Mouse (Mus musculus) frontal cortex, adult (tissue): ENCODE measurements around the gene Tango2.

Source experiments
- ATAC-seq: cut with Nextera tagmentation; 2 replicates; pipeline ENCODE4 v1.9.2; 2017; ENCODE audit warnings: mild to moderate bottlenecking, moderate library complexity, mixed read lengths; ENCODE audit not compliant: low TSS enrichment

The Tango2 gene

GRCm38 (mm10) chr16:18253866-18254265, 94.0 kb downstream of the Tango2 start:
- ATAC-seq: no peak

GRCm38 (mm10) chr16:18252736-18253135, 95.2 kb downstream of the Tango2 start:
- no peak for ATAC-seq

- ATAC-seq: no peak
Observed at GRCm38 (mm10) chr16:18250828-18251790, 96.8 kb downstream of the Tango2 start.
